Mouse (Mus musculus) stomach, embryonic 15.5 days (tissue): ENCODE measurements around the gene Cxcl5. TPM values are rescaled to one million over a fixed set of nuclear protein-coding genes. Genes with fewer than 3 reads are reported as not detected.
A peak's percentile ranks its signal among the peaks of the same experiment; 100 is the strongest.
"Not testable (repeated sequence)": the region's sequence is repeated elsewhere in the genome, so short reads cannot be mapped to it uniquely, and the experiment has no call there.

Source experiments
- ATAC-seq: fragments of 200-750 bp; cut with Nextera tagmentation; 2 replicates; pipeline ENCODE4 v1.8.0; 2017; ENCODE audit warnings: low read depth, moderate number of reproducible peaks, moderate TSS enrichment; ENCODE audit not compliant: insufficient read depth, low FRiP score
- H3K27ac ChIP-seq: fragments of 300-500 bp; sonication (generic); 2 replicates; pipeline ENCODE4 v1.5.1; 2015; ENCODE audit warnings: mild to moderate bottlenecking, inconsistent platforms
- H3K27me3 ChIP-seq: fragments of 300-500 bp; sonication (generic); replicated peaks from 2 replicates; pipeline ENCODE4 v1.6.1; 2015; ENCODE audit warnings: inconsistent platforms
- H3K36me3 ChIP-seq: fragments of 300-500 bp; sonication (generic); 2 replicates; pipeline ENCODE4 v1.6.1; 2015; ENCODE audit warnings: inconsistent platforms
- H3K4me1 ChIP-seq: fragments of 300-500 bp; sonication (generic); 2 replicates; pipeline ENCODE4 v1.6.1; 2015; ENCODE audit warnings: inconsistent platforms
- H3K4me2 ChIP-seq: fragments of 300-500 bp; sonication (generic); 2 replicates; pipeline ENCODE4 v1.6.1; 2015; ENCODE audit warnings: mild to moderate bottlenecking, inconsistent platforms
- H3K4me3 ChIP-seq: fragments of 300-500 bp; sonication (generic); replicated peaks from 2 replicates; pipeline ENCODE4 v1.5.1; 2015; ENCODE audit warnings: inconsistent platforms
- H3K9ac ChIP-seq: fragments of 300-500 bp; sonication (generic); 2 replicates; pipeline ENCODE4 v1.6.1; 2015; ENCODE audit warnings: inconsistent platforms
- H3K9me3 ChIP-seq: fragments of 300-500 bp; sonication (generic); 2 replicates; pipeline ENCODE4 v1.6.1; 2016; ENCODE audit warnings: inconsistent platforms
- WGBS: fragments of 180-500 bp; shearing (Covaris S2); methylation state at CpG from one replicate; pipeline ENCODE4 v1.1.7; 2015; 5-methylcytosine and 5-hydroxymethylcytosine counted together
- microRNA-seq: library from miRNA; unstranded; fragments of <30 nt; microRNA quantifications from one replicate; pipeline ENCODE4, GENCODE M21; 2016
- polyA plus RNA-seq: library from polyadenylated mRNA; unstranded; fragments of >200 nt; fragmentation: Nextera tagmentation; extraction: Ambion mirVana; gene quantifications from 2 replicates; pipeline ENCODE4 v1.2.1, GENCODE M21; 2015

Cxcl5 gene
- polyA plus RNA-seq, 1 experiment from 2014 or later: 0.17 TPM

GRCm38 (mm10) chr5:90788114-90788513, 29.0 kb downstream of the Cxcl5 start:
- ATAC-seq: no peak
- Histone ChIP-seq H3K4me2 (no peak overlapping the region), H3K4me1 (peaks cover 7% of the 10 kb centered on the region; the same call in 1 of the 2 replicates), H3K4me3 (no peak overlapping the region), H3K27ac (no peak overlapping the region), H3K27me3 (no peaks in the 10 kb centered on the region), H3K36me3 (no peaks in the 10 kb centered on the region), H3K9ac (no peak overlapping the region), H3K9me3 (no peaks in the 10 kb centered on the region)
- 75% methylated on average over 4 of the region's 4 CpGs for whole genome bisulfite sequencing

DNA sequence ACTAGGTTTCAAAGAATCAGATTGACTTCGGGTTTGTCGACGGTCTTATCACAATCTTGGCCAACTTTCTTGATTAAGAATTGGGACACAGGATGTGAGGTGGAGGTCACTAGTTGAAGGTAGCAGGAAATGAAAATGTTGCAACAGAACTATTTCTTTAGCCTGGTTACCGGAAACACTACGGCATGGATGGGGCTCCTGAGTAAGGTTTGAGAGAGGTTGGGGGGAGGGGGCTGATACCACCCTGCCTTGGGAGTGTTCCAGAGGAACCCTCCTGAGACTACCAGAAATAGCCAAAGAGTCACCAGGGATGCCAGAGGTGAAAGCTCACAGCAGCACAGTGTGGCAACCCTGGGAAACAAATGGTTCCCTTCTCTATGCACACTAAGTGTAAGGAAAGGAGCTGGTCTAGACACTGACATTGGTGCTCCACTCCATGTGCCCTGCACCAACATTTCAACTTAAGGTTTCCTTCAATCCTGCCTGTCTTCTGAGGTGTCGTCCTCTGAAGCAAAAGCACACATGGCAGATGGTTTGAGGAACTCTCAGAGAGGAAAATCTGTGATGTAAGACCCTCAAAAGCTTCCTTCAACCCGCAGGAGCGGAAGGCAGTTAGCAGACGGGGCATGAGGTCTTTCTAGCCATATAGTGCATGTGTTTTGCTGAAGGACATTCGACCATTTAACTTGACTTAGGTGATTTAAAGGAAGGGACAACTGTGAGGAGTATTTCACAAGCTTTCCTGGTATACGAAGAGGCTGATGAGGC, 30.3 kb downstream of the Cxcl5 start:
- H3K9ac ChIP-seq: no peak overlapping the region
- no peak overlapping the region for H3K4me2 ChIP-seq
- no peaks in the 10 kb centered on the region for H3K27me3 ChIP-seq
- no peak for ATAC-seq
- no peaks in the 10 kb centered on the region for H3K9me3 ChIP-seq
- 70% methylated on average over 11 of the region's 11 CpGs for WGBS
- H3K4me3 ChIP-seq: no peak overlapping the region
- no peak overlapping the region for H3K27ac ChIP-seq
- peaks cover 7% of the 10 kb centered on the region; the same call in 1 of the 2 replicates for H3K4me1 ChIP-seq
- no peaks in the 10 kb centered on the region for H3K36me3 ChIP-seq

- H3K27me3 ChIP-seq: no peaks in the 10 kb centered on the region
- 49% methylated on average over 8 of the region's 8 CpGs for WGBS
- H3K9me3 ChIP-seq: no peaks in the 10 kb centered on the region
- H3K27ac ChIP-seq: no peak overlapping the region
- no peak for ATAC-seq
- no peak overlapping the region for H3K4me3 ChIP-seq
- H3K4me2 ChIP-seq: no peak overlapping the region
- no peaks in the 10 kb centered on the region for H3K36me3 ChIP-seq
- no peak overlapping the region for H3K9ac ChIP-seq
- H3K4me1 ChIP-seq: peaks cover 7% of the 10 kb centered on the region; the same call in 1 of the 2 replicates
Measured at GRCm38 (mm10) chr5:90790074-90790502, 30.9 kb downstream of the Cxcl5 start.

GRCm38 (mm10) chr5:90794195-90794625, 35.0 kb downstream of the Cxcl5 start, which contains the start of gene Cxcl15:
Gene Cxcl15, plus strand, starts transcription at chr5:90794534.
- H3K9ac ChIP-seq: no peak within 1 kb of the TSS
- 33% methylated on average over 5 of the region's 5 CpGs for WGBS
- no peaks in the 10 kb centered on the region for H3K4me1 ChIP-seq
- no peaks in the 10 kb centered on the region for H3K27me3 ChIP-seq
- ATAC-seq: peak; percentile 80
- H3K9me3 ChIP-seq: no peaks in the 10 kb centered on the region
- no peak within 1 kb of the TSS for H3K27ac ChIP-seq
- no peak within 1 kb of the TSS for H3K4me3 ChIP-seq
- H3K4me2 ChIP-seq: 0 out of 2 replicates have a peak within 1 kb of the TSS, but pooled peaks have one; percentile 13
- no peaks in the 10 kb centered on the region for H3K36me3 ChIP-seq

DNA sequence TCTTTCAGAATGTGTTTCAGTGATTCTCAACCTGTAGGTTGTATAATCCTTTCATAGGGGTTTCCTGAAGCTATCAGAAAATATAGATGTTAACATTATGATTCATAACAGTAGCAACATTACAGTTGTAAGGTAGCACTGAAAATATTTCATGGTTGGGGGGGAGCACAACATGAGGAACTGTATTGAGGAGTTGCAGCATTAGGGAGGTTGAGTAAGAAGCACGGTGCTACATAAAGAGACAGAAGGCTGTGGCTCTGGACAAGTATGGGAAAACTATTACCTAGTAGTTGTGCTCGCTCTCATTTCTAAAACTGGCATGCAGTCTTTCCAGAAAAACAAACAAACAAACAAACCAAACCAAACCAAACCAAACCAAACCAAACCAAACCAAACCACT, 36.2 kb downstream of the Cxcl5 start:
- not testable (repeated sequence) for H3K9ac ChIP-seq, H3K4me2 ChIP-seq, H3K4me1 ChIP-seq, H3K27ac ChIP-seq, H3K9me3 ChIP-seq, H3K36me3 ChIP-seq, ATAC-seq, H3K27me3 ChIP-seq, H3K4me3 ChIP-seq
- 81% methylated on average over 2 of the region's 2 CpGs for WGBS

- H3K27ac ChIP-seq: no peak overlapping the region
- H3K27me3 ChIP-seq: no peaks in the 10 kb centered on the region
- no peaks in the 10 kb centered on the region for H3K36me3 ChIP-seq
- H3K9me3 ChIP-seq: no peaks in the 10 kb centered on the region
- H3K4me3 ChIP-seq: no peak overlapping the region
- H3K4me1 ChIP-seq: no peaks in the 10 kb centered on the region
- no peak for ATAC-seq
- no peak overlapping the region for H3K9ac ChIP-seq
- no peak overlapping the region for H3K4me2 ChIP-seq
Measured at GRCm38 (mm10) chr5:90804574-90804973, 45.4 kb downstream of the Cxcl5 start.

DNA sequence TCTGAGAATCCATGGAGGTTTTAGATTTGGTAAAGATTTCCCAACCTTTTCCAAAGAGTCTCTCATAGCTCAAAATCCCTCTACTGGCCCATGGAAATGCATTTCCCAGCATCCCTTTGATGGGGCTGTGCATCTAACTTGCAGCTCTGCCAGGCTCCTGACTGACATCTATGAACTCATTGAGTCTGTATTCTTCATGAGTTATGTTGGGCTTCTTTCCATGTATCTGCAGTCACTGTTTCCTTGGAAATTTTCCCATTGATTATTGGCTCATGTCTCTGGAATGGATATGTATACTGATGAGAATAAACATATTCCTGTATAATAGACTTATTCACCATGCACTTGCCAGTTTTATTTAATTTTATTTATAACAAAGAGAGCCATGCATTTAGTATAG, 46.9 kb downstream of the Cxcl5 start:
- H3K27ac ChIP-seq: no peak overlapping the region
- no peaks in the 10 kb centered on the region for H3K36me3 ChIP-seq
- no peaks in the 10 kb centered on the region for H3K9me3 ChIP-seq
- no peaks in the 10 kb centered on the region for H3K4me1 ChIP-seq
- no peaks in the 10 kb centered on the region for H3K27me3 ChIP-seq
- no peak overlapping the region for H3K4me3 ChIP-seq
- no peak overlapping the region for H3K4me2 ChIP-seq
- no peak for ATAC-seq
- H3K9ac ChIP-seq: no peak overlapping the region

- H3K4me1 ChIP-seq: no peaks in the 10 kb centered on the region
- ATAC-seq: no peak
- H3K9me3 ChIP-seq: no peaks in the 10 kb centered on the region
- 54% methylated on average over 3 of the region's 3 CpGs for WGBS
- H3K9ac ChIP-seq: no peak overlapping the region
- H3K4me3 ChIP-seq: no peak overlapping the region
- no peaks in the 10 kb centered on the region for H3K36me3 ChIP-seq
- H3K4me2 ChIP-seq: no peak overlapping the region
- no peaks in the 10 kb centered on the region for H3K27me3 ChIP-seq
- no peak overlapping the region for H3K27ac ChIP-seq
Measured at GRCm38 (mm10) chr5:90807176-90807950, 48.2 kb downstream of the Cxcl5 start.

Small RNA genes lying within 50 kb of the gene (microRNA-seq; reads per million reads assigned to microRNA genes)
- not detected for gene Gm24322

Other genes starting within 250 kb of the Cxcl5 start
- 6.4 and 8.8 TPM in 2 replicates for gene Afm, start 240.4 kb upstream of the Cxcl5 start, polyA plus RNA-seq
- gene 5830473C10Rik, start 198.3 kb upstream of the Cxcl5 start, polyA plus RNA-seq: 0.09 and 0.12 TPM in 2 replicates
- 12.2 and 12.8 TPM in 2 replicates for gene Rassf6, start 118.7 kb upstream of the Cxcl5 start, polyA plus RNA-seq
- gene Ppbp, start 9.2 kb downstream of the Cxcl5 start, polyA plus RNA-seq: 3.8 and 4.8 TPM in 2 replicates
- 68.9 and 90.1 TPM in 2 replicates for gene Pf4, start 13.1 kb downstream of the Cxcl5 start, polyA plus RNA-seq
- not detected in 2 replicates for gene Cxcl3, start 26.7 kb downstream of the Cxcl5 start, polyA plus RNA-seq
- gene Cxcl15, start 35.2 kb downstream of the Cxcl5 start, polyA plus RNA-seq: 1.6 and 1.7 TPM in 2 replicates
- gene Cxcl1, start 131.9 kb downstream of the Cxcl5 start, polyA plus RNA-seq: 0.85 and 1.1 TPM in 2 replicates
- not detected in 2 replicates for gene Cxcl2, start 144.5 kb downstream of the Cxcl5 start, polyA plus RNA-seq
- gene Mthfd2l, start 171.8 kb downstream of the Cxcl5 start, polyA plus RNA-seq: 43.0 and 44.6 TPM in 2 replicates